Mouse (Mus musculus): ENCODE measurements at regions not wholly inside any gene's neighbourhood (a gene's known extent, or its start where the extent isn't known, plus 50 kb on each side); places are given as distances from the start of the nearest gene placed in this dataset.

DNA sequence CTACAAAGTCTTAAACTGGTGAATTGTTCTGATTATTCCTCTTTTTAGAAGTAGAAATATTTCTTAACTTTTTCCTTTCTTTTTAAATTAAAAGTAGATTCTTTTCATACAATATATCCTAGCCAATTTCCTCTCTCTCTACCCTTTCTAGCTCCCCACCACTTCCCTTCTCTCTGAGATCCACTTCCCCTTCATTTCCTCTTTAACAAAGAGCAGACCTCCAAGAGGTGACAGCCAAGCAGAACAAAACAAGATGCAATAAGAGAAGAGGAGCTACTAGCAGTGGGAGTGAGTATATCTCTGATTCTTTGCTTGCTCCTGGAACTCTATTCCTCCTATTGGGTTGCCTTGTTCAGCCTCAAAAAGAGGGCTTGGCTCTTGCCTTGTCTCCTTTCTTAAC is 203.7 kb downstream of the Gm9733 start:
- TF ChIP-seq CTCF (IDR thresholded peaks at IDR 0.05) (no peak), POLR2A (IDR thresholded peaks at IDR 0.05; ENCODE audit: insufficient read depth, low read depth, low read length) (no peak)

Data from heart, adult 2 months (tissue).